Mouse (Mus musculus) adrenal gland, postnatal 10 days (tissue): Measurements from ENCODE around the gene Ddx27. TPM values are rescaled to one million over a fixed set of nuclear protein-coding genes. Genes with fewer than 3 reads are reported as not detected.
A peak's percentile ranks its signal among the peaks of the same experiment; 100 is the strongest.

Experiments
- DNase-seq: peaks from one replicate; pipeline ENCODE4 v3.0.0; 2021; ENCODE audit warnings: mixed read lengths
- total RNA-seq, 2 experiments: library from RNA; stranded (reverse); gene quantifications; 2 replicates each; pipeline ENCODE4 v1.2.3; 2021

The Ddx27 gene
- total RNA-seq, 2 experiments from 2014 or later: 32.1 to 34.6 TPM

DNA sequence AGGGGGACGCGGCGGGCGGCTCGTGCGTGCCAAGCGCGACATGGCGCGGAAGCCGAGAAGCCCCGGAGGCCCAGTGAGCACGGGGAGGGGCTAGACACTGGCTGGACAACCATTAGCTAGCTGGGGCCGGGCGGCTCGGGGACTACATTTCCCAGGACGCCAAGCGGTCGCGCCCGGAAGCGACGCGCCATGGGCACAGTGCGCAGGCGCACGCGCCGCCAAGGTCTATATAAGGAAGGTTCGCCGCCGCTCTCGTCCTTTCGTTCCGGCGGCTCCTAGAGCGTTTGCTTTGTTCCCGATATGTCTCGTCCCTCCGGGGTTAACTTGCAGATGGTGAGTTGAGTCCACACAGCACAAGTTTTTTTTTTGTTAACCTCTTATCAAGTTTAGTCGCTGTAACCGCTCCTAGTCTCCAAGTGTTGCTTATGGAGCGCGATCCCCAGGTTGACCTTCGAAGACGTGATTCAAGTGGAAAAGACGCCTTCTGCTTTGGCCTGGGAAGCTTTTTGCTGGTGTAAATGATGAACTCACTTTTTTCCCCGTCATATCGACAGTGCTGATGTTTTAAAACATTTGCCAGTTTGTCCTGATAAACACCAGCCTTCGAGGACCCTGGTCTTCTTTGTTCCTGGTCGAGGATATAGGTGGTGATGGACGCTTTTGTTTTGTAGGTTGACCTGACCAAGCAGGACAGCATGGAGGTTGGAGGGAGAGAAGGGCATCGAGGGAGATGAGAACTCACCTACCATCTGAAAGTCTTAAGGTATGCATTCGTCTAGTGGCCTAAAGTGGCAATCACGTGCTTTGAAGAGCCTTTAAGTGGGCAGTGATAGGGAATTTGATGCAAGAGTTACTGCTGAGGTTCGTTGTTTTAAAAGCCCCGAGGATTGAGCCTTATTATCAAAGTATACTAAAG, 48.2 kb downstream of the Ddx27 start, which contains the start of gene Znfx1:
Gene Znfx1 (minus strand): TSS at position 51 of the 916 bp plus-strand sequence.
- peak; percentile 97 for DNase-seq

DNA sequence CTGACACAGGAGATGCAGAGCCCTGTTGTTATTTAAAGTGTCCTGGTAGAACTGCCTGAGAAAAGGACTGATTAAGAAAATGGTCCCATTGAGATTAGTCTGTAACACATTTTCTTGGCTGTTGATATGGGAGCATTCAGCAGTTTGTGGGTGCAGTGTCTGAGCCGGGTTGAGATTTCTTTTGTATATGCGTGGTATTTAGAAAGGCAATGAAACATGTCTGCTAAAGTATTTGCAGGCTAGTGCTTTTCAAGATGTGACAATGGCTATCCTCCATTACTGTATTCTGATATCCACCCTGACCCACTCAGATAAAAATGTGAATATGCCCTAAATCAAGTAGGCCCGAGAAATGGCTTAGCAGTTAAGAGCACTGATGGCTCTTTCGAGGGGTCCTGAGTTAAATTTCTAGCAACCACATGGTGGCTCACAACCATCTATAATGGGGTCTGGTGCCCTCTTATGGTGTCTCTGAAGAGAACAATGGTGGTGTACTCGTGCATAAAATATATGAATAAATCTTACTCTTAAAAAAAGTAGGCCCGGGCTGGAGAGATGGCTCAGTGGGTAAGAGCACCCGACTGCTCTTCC, 49.0 kb downstream of the Ddx27 start:
- DNase-seq: no peak

DNA sequence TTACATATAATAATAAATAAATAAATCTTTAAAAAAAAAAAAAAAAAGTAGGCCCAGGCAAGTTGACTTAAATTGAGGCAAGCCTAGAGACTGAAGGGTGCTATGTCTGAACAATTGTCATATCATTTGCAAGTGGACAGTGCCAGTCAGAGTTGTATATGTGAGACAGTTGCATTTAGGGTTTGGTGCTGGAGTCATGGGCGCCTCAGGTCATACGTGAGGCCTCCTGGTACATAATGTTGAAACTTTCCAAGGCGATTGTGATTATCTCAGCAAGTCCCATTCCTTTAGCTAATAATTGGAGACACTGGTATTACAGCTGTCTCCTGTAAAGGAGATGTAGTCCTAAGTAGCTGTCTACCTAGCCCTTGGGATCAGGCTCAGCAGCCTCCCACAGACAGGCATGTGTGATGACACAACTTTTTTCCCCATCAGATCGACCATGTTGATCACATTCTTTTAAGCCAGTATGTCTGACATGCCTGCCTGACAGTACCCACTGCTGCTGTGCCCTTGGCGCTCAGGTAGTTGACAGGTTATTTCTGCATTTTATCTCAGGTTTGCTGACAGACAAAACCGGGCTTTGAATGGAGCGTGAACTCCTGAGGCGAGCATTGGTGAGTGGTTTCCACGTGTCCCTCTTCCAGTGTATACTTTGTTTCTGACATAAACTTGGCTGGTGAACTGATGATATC, 49.8 kb downstream of the Ddx27 start:
- DNase-seq: no peak

DNA sequence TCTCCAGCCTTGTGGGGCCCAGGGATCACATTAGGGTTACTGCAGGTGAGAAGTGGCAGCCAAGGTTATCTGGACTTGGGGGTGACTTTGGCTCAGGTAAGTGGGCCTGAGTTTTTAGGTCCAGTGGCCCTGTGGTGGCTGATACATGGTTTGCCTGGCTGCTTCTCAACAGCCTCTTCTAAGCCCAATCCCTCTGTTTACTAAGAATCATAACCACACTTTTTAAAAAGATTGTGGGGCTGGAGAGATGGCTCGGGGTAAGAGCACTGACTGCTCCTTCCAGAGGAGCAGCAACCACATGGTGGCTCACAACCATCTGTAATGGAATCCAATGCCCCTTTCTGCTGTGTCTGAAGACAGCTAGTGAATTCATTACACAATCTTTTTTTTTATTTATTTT, 51.0 kb downstream of the Ddx27 start:
- DNase-seq: no peak

DNA sequence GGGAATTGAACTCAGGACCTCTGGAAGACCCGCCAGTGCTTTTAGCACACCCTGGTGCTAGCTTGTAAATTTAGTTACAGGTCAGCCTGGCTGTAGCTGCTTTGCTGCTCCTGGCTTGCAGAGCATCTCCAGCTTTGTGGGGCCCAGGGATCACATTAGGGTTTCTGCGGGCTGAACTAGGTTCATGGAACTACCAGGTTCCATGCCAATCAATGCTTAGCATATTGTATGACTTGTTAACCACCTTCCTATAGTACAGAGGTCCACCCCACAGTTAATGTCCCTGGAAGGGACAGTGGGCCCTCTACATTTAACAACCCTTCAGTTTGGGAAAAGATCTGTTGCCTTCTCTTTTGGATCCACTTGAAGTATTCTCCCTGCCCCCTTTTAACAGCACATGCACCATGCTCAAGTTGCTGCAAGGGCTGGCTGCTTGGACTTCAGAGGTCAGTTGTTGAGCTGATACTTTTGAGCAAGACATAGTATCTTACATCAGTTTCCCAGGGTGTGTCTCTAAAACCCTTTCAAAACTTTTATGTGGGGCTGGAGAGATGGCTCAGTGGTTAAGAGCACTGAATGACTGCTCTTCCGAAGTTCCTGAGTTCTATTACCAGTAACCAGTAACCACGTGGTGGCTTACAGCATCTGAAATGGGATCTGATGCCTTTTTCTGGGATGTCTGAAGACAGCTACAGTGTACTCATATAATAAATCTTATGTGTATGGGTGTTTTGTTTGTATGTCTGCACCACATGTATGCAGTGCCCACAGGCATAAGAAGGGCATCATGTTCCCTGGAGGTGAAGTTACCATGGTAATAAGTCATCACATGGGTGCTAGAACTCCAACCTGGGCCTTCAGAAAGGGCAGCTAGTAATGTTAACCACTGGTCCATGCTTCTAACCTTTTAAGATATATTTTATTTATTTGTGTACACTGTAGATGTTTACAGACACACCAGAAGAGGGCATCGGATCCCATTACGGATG, 51.8 kb downstream of the Ddx27 start:
- DNase-seq: no peak

DNA sequence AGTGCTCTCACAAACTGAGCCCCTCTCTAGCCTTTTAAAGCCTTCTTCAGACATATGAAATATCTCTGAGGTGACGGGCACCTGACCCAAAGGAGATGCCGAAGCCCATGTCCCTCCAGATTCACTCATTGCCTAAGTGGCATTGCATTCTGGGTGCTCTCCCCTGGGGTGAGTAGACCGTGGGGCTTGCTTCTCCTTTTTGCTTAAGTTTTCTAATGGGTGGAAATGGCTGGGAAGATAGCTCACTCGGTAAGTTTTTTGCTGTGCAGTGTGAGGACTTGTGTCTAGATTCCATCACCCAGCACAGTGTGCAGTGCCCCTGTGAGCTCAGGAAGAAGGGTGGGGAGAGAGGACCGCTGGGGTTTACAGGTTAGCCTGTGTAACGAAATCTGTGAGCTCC, 52.6 kb downstream of the Ddx27 start:
- DNase-seq: no peak

DNA sequence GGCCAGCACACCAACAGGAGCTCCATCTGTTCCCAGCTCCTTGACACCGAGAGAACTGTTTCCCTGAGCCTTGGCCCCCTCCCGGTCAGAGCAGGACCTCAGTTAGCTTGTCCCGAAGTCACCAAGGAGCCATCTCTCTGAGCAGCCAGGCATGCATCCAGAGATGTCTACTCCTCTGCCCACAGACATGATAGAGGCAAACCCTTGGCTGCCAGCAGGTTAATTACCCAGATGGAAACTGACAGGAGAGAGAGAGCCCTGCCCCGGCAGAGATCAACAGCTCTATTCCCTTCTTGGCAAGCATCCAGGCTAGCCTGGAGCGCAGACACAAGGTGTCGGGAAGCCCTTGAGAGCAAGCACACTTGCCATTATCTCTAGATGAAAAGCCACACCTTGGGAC, 55.3 kb downstream of the Ddx27 start:
- DNase-seq: no peak

DNA sequence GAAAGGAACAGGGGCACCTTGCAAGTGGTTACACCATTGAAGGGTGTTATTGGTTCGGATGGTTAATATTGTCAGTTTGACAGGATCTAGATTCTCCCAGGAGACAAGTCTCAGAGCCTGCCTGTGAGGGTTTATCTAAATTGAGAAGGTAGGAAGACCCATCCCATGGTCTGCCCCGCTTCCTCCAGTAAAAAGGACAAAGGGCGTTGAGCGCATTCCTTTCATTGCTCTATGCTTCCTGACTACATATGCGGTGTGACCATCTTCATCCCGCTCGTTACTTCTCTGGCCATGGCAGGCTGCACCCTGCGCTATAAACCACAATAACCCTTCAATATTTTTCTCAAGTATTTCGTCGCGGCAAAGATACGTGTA, 56.3 kb downstream of the Ddx27 start:
- no peak for DNase-seq

DNA sequence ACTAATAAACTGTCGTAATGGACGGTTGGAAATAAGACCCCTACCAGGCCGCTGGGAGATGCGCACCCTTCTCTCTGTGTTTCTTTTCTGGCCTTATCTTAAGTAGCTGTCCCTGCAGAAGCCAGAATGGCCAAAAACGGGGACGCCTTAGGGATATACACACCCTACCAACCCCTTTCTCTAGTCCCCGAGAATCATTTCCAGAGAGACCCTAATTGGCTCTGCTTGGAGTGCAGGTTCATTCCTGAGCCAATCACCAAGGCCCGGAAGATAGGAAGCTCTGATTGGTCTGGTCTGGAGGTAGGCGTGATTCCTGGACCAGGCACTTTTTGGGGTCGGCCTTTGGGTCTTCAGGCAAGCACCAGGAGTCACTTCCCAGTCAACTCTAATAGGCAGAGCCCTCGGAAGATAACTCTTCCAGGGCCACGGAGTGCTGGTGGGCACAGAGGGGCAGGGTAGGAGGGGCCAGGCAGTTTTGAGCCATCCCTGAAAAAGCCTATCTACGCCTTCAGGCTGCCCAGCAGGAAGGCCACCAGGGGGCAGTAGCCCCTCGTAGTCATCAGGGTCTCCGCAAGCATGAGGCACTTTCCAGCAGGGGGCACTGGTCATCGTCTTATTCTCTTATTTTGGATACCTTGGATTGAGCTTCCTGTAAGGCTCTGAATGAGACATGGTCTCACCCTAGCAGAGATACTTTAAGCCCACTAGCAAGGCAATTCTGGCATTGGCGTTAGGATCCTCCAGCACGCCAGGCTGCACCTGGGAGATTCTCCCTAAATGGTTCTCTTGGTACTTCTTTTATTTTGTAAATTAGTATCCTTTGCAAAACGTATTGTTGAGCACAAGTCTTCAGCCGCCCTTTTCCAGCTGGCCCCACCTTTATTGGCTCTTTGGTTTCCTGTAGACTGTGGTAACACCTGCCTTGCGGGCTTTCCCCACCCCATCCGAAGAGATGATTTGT, 56.9 kb downstream of the Ddx27 start:
- peak; percentile 97 for DNase-seq

DNA sequence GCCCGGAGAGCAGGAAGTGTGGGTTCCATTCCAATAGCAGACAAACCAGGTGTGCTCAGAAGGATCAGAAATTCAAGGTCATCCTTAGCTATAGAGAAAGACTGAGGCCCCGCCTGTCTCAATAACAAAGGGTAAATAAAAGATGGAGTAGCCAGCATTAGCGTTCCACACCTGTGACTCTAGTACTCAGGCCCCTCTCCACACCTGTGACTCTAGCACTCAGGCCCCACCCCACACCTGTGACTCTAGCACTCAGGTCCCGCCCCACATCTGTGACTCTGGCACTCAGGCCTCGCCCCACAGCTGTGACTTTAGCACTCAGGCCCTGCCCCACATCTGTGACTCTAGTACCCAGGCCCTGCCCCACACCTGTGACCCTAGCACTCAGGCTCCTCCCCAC, 59.6 kb downstream of the Ddx27 start:
- no peak for DNase-seq

DNA sequence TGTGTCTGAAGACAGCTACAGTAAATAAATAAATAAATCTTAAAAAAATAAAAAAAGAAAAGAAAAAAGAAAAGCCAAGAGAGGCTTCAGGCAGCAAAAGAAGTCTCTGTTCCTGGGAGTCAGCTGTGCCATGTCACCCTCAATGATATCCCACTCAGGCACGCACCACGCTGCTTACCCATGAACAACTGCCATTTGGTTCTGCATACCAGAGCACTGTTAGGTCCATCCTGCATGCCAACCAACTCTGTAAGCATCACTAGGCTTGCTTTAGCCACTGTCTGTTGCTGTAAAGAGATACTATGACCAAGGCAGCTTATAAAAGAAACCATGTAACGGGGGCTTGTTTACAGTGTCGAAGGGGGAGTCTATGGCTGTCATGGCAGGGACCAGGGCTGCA, 61.4 kb downstream of the Ddx27 start:
- no peak for DNase-seq

DNA sequence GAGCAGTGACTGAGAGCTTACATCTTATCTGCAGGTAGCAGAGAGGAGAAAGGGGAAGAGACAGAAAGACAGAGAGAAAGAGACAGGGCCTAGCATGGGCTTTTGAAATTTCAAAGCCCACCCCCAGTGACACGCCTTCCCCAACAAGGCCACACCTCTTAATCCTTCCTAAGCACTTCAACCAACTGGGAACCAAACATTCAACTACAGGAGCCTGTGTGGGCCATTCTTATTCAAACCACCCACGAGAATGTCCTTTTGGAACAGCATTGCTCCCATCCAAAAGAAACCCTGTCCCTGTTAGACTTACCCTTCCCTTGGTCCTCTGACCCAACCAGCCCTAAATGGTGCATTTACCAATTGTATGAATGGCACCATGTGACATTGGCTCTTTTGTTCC, 61.8 kb downstream of the Ddx27 start:
- no peak for DNase-seq

DNA sequence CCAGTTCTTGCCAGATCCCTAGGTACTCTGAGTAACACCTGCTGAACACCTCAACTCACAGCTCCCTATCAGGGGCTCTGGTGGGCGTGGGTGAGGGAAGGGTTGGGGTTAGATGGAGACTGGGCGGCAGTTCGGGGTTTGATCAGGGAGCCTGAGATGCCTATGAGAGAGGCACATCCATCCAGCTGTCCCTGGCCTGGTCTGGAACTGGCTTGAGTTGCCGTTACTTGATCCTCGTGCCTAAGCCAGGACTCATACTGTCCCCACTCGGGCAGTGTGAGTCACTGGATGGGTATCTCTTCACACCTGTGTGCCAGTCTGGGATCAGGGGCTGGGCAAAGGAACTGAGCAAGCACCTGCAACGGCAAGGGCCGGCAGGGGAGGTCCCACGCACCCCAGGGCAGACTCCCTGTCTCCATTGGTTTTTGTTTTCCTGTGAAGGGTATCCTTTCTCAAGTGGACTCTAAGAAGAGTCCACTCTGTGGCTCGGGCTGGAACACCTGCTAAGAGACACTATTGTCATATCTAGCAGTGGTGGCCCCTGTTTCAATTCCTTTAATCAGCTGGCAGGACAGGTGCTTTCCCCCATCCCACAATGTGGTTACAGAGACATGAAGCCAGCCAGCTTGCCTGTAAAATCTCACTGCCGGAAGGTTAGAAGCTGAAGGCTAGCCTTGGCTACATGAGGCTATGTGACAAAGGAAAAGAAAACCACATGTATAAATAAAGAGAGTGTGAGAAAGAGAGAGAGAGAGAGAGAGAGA, 62.4 kb downstream of the Ddx27 start:
- DNase-seq: no peak

DNA sequence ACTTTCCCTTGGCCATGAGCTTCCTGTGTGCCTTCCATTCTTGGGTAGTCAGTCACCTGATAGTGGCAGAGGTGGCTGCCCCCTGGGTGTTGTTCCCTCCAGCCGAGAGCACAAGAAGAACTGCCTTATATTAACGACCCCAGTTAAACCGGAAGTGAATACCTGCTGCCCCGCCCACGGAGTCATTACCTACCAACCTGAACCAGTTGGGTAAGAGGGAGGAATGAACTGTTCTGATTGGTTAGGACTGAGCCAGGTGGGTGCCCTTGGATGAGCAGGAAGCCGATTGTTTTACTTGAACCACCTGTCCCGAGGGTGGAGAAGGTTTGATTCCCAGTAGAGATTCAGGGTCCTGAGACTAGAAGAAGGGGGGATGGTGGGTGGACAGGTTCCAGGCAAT, 63.5 kb downstream of the Ddx27 start:
- DNase-seq: no peak

DNA sequence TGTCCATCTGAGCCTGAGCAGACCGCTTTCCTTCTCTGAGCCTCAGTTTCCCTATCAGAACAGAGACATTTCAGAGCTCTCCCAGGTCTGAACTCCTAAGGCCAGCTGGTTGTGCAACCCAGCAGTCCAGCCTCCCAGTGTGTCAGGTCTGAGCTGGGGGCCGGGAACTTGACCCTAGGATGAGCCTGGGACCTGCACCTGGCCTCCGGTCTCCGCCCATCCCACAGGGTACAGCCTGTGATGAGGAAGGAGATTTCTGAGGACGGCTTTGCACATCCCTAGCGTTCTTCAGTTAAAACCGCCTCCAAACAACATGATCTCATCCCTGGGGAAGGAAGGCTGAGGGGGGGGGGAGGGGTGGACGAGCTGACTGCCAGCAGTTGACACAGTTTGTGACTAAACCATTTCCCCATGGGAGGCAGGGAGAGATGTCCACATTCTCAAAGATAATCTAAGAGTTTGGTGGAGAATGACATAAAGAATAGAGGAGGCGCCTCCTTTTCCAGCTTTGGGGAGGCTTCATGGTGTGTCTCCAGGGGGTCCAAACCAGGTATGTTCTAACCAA, 64.0 kb downstream of the Ddx27 start:
- DNase-seq: no peak

DNA sequence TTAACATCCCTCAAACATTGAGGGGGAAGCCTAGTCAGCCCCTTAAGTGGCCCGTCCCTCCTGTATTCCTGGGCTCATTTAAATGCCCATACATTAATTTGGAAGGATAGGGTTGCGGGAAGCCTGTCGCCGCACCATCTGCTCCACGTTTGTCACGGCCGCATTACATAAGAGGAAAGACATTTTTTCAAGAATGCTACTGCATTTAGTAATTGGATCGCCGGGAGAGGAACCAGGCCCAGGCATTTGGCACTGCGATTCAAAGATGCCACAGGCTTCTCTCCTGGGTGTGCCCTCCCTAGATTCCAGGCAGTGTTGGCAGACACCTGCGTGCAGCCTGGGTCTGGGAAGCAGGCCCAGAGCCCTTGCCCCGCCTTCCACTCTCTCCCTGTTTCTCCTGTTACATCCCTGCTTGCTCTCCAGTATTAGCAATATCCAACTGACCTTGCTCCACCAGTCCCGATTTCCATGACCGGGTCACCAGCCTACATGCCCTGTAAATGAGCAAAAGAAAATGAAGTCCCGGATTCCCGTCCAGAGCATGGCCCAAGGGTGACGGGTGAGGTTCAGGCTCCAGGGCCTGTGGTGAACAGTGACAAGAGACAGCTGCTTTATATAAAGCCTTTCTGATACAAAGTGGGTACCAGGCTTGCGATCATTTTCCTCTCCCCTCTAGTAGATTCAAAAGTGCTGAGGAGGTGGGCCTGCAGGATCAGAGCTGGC, 64.7 kb downstream of the Ddx27 start:
- DNase-seq: peak; percentile 40

DNA sequence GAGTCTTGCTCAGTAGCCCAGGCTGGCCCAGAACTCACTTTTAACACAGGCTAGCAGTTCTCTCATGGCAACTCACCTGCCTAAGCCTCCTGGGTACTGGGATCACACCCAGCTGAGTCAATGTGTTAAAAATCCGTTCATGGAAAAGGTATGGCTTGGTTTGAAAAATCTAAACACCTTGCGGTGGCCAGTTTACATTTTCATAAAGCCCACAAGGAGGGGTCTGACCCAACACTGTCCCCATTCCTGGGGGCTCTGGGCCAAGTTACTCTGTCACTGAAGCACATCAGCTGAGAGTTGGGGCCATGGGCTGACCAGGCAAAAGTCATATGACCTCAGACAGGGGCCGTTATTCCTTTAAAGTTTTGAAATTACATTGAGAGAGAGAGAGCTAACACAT, 65.4 kb downstream of the Ddx27 start:
- no peak for DNase-seq

DNA sequence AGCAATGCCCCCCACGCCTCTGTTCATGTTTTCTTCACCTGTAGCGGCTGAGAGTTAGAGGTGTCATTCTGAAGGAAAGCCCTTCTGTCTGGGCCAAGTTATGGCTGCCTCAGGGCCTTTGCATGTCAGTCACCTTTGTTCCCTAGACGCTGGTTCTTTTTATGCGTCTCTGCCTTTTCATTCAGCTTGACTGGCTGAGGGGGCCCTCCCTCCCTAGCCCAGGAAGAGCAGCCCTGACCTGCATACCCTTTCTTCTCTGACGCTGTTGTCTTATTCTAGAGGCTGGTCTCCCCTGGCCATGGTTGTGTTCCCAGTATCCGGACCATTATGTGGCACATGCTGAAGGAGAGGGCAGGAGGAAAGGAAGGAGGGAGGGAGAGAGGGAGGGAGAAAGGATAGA, 66.1 kb downstream of the Ddx27 start:
- DNase-seq: no peak

DNA sequence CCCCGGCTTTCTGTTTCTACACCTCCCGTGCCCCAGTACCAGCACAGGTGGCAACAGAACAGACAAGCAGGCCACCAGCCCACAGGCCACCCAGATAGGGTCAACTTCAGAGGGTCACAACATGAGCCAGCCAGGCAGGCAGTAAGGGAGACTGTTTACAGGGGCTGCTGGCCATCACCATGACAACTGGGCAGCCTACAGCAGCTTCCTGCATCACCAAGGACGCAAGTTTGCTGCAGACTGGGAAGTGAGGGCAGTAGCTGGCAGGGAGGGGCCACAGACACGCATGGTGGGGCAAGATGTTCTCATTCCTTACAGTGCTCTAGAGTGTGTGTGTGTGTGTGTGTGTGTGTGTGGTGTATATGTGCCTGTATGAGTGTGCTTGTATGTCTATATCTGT, 66.6 kb downstream of the Ddx27 start:
- no peak for DNase-seq
